Mouse (Mus musculus): ENCODE measurements around the gene Gba. TPM values are rescaled to one million over a fixed set of nuclear protein-coding genes. Genes with fewer than 3 reads are reported as not detected.

Gene Gba
- polyA plus RNA-seq, 1 experiment from 2014 or later: 32.7 TPM

- no peaks in the 10 kb centered on the region for H3K9me3 ChIP-seq
- H3K27me3 ChIP-seq (replicated peaks): peaks cover 13% of the 10 kb centered on the region; the same call in 1 of the 2 replicates
- WGBS: 6% methylated on average over 39 of the region's 39 CpGs
- peak within 1 kb of the TSS; percentile 98 for H3K4me2 ChIP-seq
- ATAC-seq (ENCODE audit: extremely low read depth, insufficient number of reproducible peaks, low FRiP score, low TSS enrichment): peak; percentile 82
- H3K9ac ChIP-seq: peak within 1 kb of the TSS; percentile 90
- peaks cover 52% of the 10 kb centered on the region for H3K36me3 ChIP-seq
- peak within 1 kb of the TSS; percentile 78 for H3K4me3 ChIP-seq
- H3K4me1 ChIP-seq: peaks cover 33% of the 10 kb centered on the region
- peak within 1 kb of the TSS; percentile 75 for H3K27ac ChIP-seq (replicated peaks)
These were observed 19.4 kb upstream of the Gba start, which contains the start of gene Fam189b for GRCm38 (mm10) chr3:89183058-89183958. Gene Fam189b, plus strand, starts transcription at chr3:89183143.

- Histone ChIP-seq H3K27ac (replicated peaks) (no peak overlapping the region), H3K4me2 (peak overlapping the region; percentile 98), H3K36me3 (peaks cover 53% of the 10 kb centered on the region), H3K4me3 (peak overlapping the region; percentile 78), H3K9me3 (no peaks in the 10 kb centered on the region), H3K4me1 (peaks cover 27% of the 10 kb centered on the region), H3K9ac (peak overlapping the region; percentile 90), H3K27me3 (replicated peaks) (peaks cover 13% of the 10 kb centered on the region; the same call in 1 of the 2 replicates)
- no peak for ATAC-seq (ENCODE audit: extremely low read depth, insufficient number of reproducible peaks, low FRiP score, low TSS enrichment)
- WGBS: 83% methylated on average over 6 of the region's 6 CpGs
These were observed 18.8 kb upstream of the Gba start for GRCm38 (mm10) chr3:89183959-89184315.

- Histone ChIP-seq H3K36me3 (peaks cover 20% of the 10 kb centered on the region), H3K27ac (replicated peaks) (no peak overlapping the region), H3K9me3 (no peaks in the 10 kb centered on the region), H3K9ac (0 out of 2 replicates have a peak overlapping the region, but pooled peaks have one; percentile 29), H3K4me1 (peaks cover 23% of the 10 kb centered on the region), H3K4me2 (0 out of 2 replicates have a peak overlapping the region, but pooled peaks have one; percentile 3), H3K4me3 (no peak overlapping the region), H3K27me3 (replicated peaks) (peaks cover 13% of the 10 kb centered on the region; the same call in 1 of the 2 replicates)
- ATAC-seq (ENCODE audit: extremely low read depth, insufficient number of reproducible peaks, low FRiP score, low TSS enrichment): no peak
- WGBS: 40% methylated on average over 23 of the region's 23 CpGs
These were observed 15.5 kb upstream of the Gba start for GRCm38 (mm10) chr3:89187197-89187596.

GRCm38 (mm10) chr3:89187690-89188477 is 14.8 kb upstream of the Gba start:
- H3K27ac ChIP-seq (replicated peaks): no peak overlapping the region

GRCm38 (mm10) chr3:89188478-89188875 is 14.3 kb upstream of the Gba start:
- 66% methylated on average over 12 of the region's 12 CpGs for WGBS
- no peak overlapping the region for H3K9ac ChIP-seq
- H3K4me2 ChIP-seq: no peak overlapping the region
- H3K4me3 ChIP-seq: no peak overlapping the region
- H3K4me1 ChIP-seq: peaks cover 16% of the 10 kb centered on the region
- no peak overlapping the region for H3K27ac ChIP-seq (replicated peaks)
- H3K9me3 ChIP-seq: no peaks in the 10 kb centered on the region
- no peak for ATAC-seq (ENCODE audit: extremely low read depth, insufficient number of reproducible peaks, low FRiP score, low TSS enrichment)
- peaks cover 15% of the 10 kb centered on the region for H3K36me3 ChIP-seq
- H3K27me3 ChIP-seq (replicated peaks): peaks cover 13% of the 10 kb centered on the region; the same call in 1 of the 2 replicates

More at GRCm38 (mm10) chr3:89187690-89188477, 14.8 kb upstream of the Gba start:
- 72% methylated on average over 18 of the region's 18 CpGs for WGBS
- peaks cover 13% of the 10 kb centered on the region; the same call in 1 of the 2 replicates for H3K27me3 ChIP-seq (replicated peaks)
- peaks cover 15% of the 10 kb centered on the region for H3K36me3 ChIP-seq
- ATAC-seq (ENCODE audit: extremely low read depth, insufficient number of reproducible peaks, low FRiP score, low TSS enrichment): no peak
- H3K9me3 ChIP-seq: no peaks in the 10 kb centered on the region
- H3K4me2 ChIP-seq: no peak overlapping the region
- no peak overlapping the region for H3K4me3 ChIP-seq
- peaks cover 17% of the 10 kb centered on the region for H3K4me1 ChIP-seq
- H3K9ac ChIP-seq: no peak overlapping the region

GRCm38 (mm10) chr3:89190436-89190835 is 12.3 kb upstream of the Gba start:
- Histone ChIP-seq H3K9me3 (no peaks in the 10 kb centered on the region), H3K27ac (replicated peaks) (no peak overlapping the region), H3K4me1 (peaks cover 2% of the 10 kb centered on the region), H3K27me3 (replicated peaks) (peaks cover 10% of the 10 kb centered on the region; the same call in 1 of the 2 replicates), H3K9ac (no peak overlapping the region), H3K4me2 (no peak overlapping the region), H3K4me3 (no peak overlapping the region), H3K36me3 (peaks cover 15% of the 10 kb centered on the region)
- 69% methylated on average over 8 of the region's 8 CpGs for WGBS
- ATAC-seq (ENCODE audit: extremely low read depth, insufficient number of reproducible peaks, low FRiP score, low TSS enrichment): no peak

- peaks cover 4% of the 10 kb centered on the region for H3K36me3 ChIP-seq
- H3K27me3 ChIP-seq (replicated peaks): no peaks in the 10 kb centered on the region
- H3K9me3 ChIP-seq: no peaks in the 10 kb centered on the region
- H3K4me3 ChIP-seq: no peak overlapping the region
- no peak overlapping the region for H3K9ac ChIP-seq
- no peak overlapping the region for H3K4me2 ChIP-seq
- 74% methylated on average over 1 of the region's 1 CpGs for WGBS
- peaks cover 13% of the 10 kb centered on the region for H3K4me1 ChIP-seq
- no peak for ATAC-seq (ENCODE audit: extremely low read depth, insufficient number of reproducible peaks, low FRiP score, low TSS enrichment)
- H3K27ac ChIP-seq (replicated peaks): no peak overlapping the region
These were observed 9.4 kb upstream of the Gba start for GRCm38 (mm10) chr3:89193351-89193750.

GRCm38 (mm10) chr3:89193853-89194252 is 8.9 kb upstream of the Gba start:
- H3K36me3 ChIP-seq: no peaks in the 10 kb centered on the region
- H3K4me2 ChIP-seq: no peak overlapping the region
- peaks cover 13% of the 10 kb centered on the region for H3K4me1 ChIP-seq
- H3K27ac ChIP-seq (replicated peaks): no peak overlapping the region
- no peak overlapping the region for H3K4me3 ChIP-seq
- no peak overlapping the region for H3K9ac ChIP-seq
- ATAC-seq (ENCODE audit: extremely low read depth, insufficient number of reproducible peaks, low FRiP score, low TSS enrichment): no peak
- no peaks in the 10 kb centered on the region for H3K27me3 ChIP-seq (replicated peaks)
- WGBS: 74% methylated on average over 2 of the region's 2 CpGs
- H3K9me3 ChIP-seq: no peaks in the 10 kb centered on the region

- H3K36me3 ChIP-seq: no peaks in the 10 kb centered on the region
- WGBS: 8% methylated on average over 33 of the region's 33 CpGs
- H3K4me2 ChIP-seq: peak overlapping the region; percentile 78
- peaks cover 13% of the 10 kb centered on the region for H3K4me1 ChIP-seq
- H3K9me3 ChIP-seq: no peaks in the 10 kb centered on the region
- peak overlapping the region; percentile 61 for H3K4me3 ChIP-seq
- no peaks in the 10 kb centered on the region for H3K27me3 ChIP-seq (replicated peaks)
- H3K9ac ChIP-seq: peak overlapping the region; percentile 86
- peak overlapping the region; percentile 82 for H3K27ac ChIP-seq (replicated peaks)
- ATAC-seq (ENCODE audit: extremely low read depth, insufficient number of reproducible peaks, low FRiP score, low TSS enrichment): peak; percentile 88
These were observed 6.5 kb upstream of the Gba start for GRCm38 (mm10) chr3:89195979-89196877.

GRCm38 (mm10) chr3:89199839-89200238 is 2.9 kb upstream of the Gba start:
- ATAC-seq (ENCODE audit: extremely low read depth, insufficient number of reproducible peaks, low FRiP score, low TSS enrichment): no peak
- no peaks in the 10 kb centered on the region for H3K9me3 ChIP-seq
- H3K36me3 ChIP-seq: peaks cover 6% of the 10 kb centered on the region; the same call in 1 of the 2 replicates
- H3K4me3 ChIP-seq: no peak overlapping the region
- no peak overlapping the region for H3K27ac ChIP-seq (replicated peaks)
- no peaks in the 10 kb centered on the region for H3K27me3 ChIP-seq (replicated peaks)
- H3K9ac ChIP-seq: no peak overlapping the region
- peaks cover 18% of the 10 kb centered on the region for H3K4me1 ChIP-seq
- 70% methylated on average over 3 of the region's 3 CpGs for WGBS
- H3K4me2 ChIP-seq: no peak overlapping the region
